Mouse (Mus musculus): ENCODE data around the gene Car5b. TPM values are rescaled to one million over a fixed set of nuclear protein-coding genes. Genes with fewer than 3 reads are reported as not detected.

Car5b gene
- polyA plus RNA-seq, 1 experiment from 2014 or later: 1.1 TPM

DNA sequence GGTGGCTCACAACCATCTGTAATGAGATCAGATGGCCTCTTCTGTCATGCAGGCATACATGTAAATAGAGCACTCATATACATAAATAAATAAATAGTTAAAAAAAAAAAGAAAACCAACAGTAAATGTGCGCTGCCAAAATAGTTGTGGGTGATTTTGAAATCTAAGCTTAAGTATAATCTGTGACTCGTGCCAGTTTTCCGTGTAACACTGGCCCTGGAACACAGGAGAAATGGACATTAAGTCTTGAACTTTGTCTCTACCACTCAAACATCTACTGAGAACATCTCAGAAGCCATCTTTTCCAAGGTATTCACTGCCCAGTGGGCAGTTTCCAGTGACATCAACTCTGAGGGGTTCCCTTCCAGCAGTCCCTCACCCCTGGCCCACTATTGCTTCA is 12.2 kb downstream of the Car5b start:
- no peak for ATAC-seq
- H3K4me1 ChIP-seq (ENCODE audit: insufficient read depth, low read depth, low read length): no peaks in the 10 kb centered on the region
- WGBS: 70% methylated on average over 3 of the region's 3 CpGs
- H3K9me3 ChIP-seq (ENCODE audit: low read length): no peaks in the 10 kb centered on the region
- H3K4me3 ChIP-seq (ENCODE audit: low read depth, low read length): no peak overlapping the region
- no peak overlapping the region for H3K4me2 ChIP-seq (replicated peaks; ENCODE audit: low read depth, low read length)
- H3K27ac ChIP-seq (ENCODE audit: low read length): no peak overlapping the region
- H3K27me3 ChIP-seq (replicated peaks; ENCODE audit: insufficient read depth, low read length): no peaks in the 10 kb centered on the region
- H3K36me3 ChIP-seq (ENCODE audit: insufficient read depth, low read length): no peaks in the 10 kb centered on the region
- peak; percentile 32 for DNase-seq (ENCODE audit: low spot score)
- TF ChIP-seq CTCF (IDR thresholded peaks at IDR 0.05): no peak
- no peak for TF ChIP-seq EP300 (IDR thresholded peaks at IDR 0.05)
- no peak overlapping the region for H3K9ac ChIP-seq (replicated peaks; ENCODE audit: low read depth)

DNA sequence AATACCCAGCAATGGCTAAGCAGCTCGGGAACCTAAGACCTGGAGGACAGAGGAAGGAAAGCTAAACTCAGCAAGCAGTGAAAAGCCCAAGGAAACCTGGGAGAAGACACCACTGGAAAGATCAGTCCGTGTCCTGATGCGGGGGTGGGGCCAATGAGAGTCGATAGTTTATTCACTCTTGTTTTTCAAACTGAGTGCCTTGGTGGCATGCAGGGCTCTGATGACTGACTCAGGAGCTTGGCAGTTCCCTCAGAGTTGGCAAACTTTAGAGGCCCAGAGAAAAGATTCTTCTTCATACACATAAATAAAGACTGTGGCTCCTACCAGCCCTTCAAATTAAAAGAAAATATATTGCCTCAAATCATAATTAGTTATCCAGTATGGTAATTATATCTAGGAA is 12.8 kb downstream of the Car5b start:
- 66% methylated on average over 4 of the region's 4 CpGs for WGBS
- DNase-seq (ENCODE audit: low spot score) (no peak), ATAC-seq (no peak)

DNA sequence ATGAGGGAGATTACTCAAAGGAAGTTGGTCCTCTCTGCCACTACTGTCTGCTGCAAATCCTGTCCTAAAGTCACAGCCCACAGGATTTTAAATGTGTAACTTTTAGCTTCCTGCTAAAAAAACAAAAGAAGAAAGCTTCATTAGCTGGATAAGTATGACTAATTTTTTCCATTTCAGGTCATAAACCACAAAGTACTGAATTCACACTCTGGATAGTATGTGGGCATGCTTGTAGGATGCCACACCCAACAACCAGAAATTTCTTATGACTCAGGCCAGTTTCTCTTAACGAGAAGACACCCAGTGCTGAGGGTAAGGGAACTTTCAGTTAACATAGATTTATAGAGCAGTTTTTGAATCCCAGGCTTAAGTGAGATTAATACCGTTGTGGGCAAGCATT is 14.5 kb downstream of the Car5b start:
- TF ChIP-seq EP300 (IDR thresholded peaks at IDR 0.05): no peak
- no peak for TF ChIP-seq CTCF (IDR thresholded peaks at IDR 0.05)
- Histone ChIP-seq H3K4me2 (replicated peaks; ENCODE audit: low read depth, low read length) (no peak overlapping the region), H3K9me3 (ENCODE audit: low read length) (no peaks in the 10 kb centered on the region), H3K9ac (replicated peaks; ENCODE audit: low read depth) (no peak overlapping the region), H3K27ac (ENCODE audit: low read length) (no peak overlapping the region), H3K36me3 (ENCODE audit: insufficient read depth, low read length) (no peaks in the 10 kb centered on the region), H3K4me3 (ENCODE audit: low read depth, low read length) (no peak overlapping the region), H3K4me1 (ENCODE audit: insufficient read depth, low read depth, low read length) (no peaks in the 10 kb centered on the region), H3K27me3 (replicated peaks; ENCODE audit: insufficient read depth, low read length) (no peaks in the 10 kb centered on the region)
- WGBS: 54% methylated on average over 2 of the region's 2 CpGs
- no peak for ATAC-seq
- DNase-seq (ENCODE audit: low spot score): peak; percentile 11

More for the DNA sequence above, 12.8 kb downstream of the Car5b start:
- Histone ChIP-seq H3K27me3 (replicated peaks; ENCODE audit: insufficient read depth, low read length) (no peaks in the 10 kb centered on the region), H3K4me2 (replicated peaks; ENCODE audit: low read depth, low read length) (no peak overlapping the region), H3K9me3 (ENCODE audit: low read length) (no peaks in the 10 kb centered on the region), H3K36me3 (ENCODE audit: insufficient read depth, low read length) (no peaks in the 10 kb centered on the region), H3K4me1 (ENCODE audit: insufficient read depth, low read depth, low read length) (no peaks in the 10 kb centered on the region), H3K9ac (replicated peaks; ENCODE audit: low read depth) (no peak overlapping the region), H3K27ac (ENCODE audit: low read length) (no peak overlapping the region), H3K4me3 (ENCODE audit: low read depth, low read length) (no peak overlapping the region)
- TF ChIP-seq EP300 (IDR thresholded peaks at IDR 0.05) (no peak), CTCF (IDR thresholded peaks at IDR 0.05) (no peak)

DNA sequence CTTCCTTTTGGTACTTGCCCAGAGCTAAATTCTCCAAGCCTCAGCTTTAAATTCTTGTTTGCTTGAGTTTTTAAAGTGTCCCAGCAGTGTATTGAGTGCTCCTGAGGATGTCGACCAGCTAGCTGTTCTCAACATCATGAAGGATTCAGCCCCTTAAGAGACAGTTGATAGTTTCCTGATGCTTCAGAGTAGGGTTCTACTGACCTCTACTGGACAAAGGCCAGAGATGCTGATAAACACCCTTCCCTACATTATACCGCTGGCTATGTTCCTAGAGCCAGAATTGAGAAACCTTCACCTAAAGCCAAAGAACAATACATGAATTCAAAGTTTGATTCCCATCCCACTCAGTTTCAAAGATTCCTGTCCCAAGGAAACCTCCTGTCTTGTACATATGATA is 23.0 kb downstream of the Car5b start:
- Histone ChIP-seq H3K27me3 (replicated peaks; ENCODE audit: insufficient read depth, low read length) (no peaks in the 10 kb centered on the region), H3K4me3 (ENCODE audit: low read depth, low read length) (no peak overlapping the region), H3K27ac (ENCODE audit: low read length) (no peak overlapping the region), H3K9ac (replicated peaks; ENCODE audit: low read depth) (no peak overlapping the region), H3K36me3 (ENCODE audit: insufficient read depth, low read length) (no peaks in the 10 kb centered on the region), H3K4me1 (ENCODE audit: insufficient read depth, low read depth, low read length) (no peaks in the 10 kb centered on the region), H3K4me2 (replicated peaks; ENCODE audit: low read depth, low read length) (no peak overlapping the region), H3K9me3 (ENCODE audit: low read length) (no peaks in the 10 kb centered on the region)
- WGBS: 14% methylated on average over 2 of the region's 2 CpGs
- TF ChIP-seq EP300 (IDR thresholded peaks at IDR 0.05) (no peak), CTCF (IDR thresholded peaks at IDR 0.05) (peak; percentile 78)
- ATAC-seq (peak; percentile 73), DNase-seq (ENCODE audit: low spot score) (peak; percentile 67)

DNA sequence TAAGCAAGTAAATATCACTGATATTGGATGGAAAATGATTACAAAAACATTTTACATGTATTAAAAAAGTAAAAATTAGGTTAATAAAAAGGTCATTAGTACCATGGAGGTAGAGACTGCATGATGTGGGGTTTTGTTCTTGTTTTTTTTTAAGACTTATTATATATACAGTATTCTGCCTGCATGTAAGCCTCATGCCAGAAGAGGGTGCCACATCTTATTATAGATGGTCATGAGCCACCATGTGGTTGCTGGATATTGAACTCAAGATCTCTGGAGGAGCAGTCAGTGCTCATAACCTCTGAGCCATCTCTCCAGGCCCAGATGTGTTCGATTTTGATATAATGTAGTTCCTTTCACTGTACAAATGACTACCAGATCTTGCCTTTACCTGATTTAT is 27.9 kb downstream of the Car5b start:
- no peaks in the 10 kb centered on the region for H3K36me3 ChIP-seq (ENCODE audit: insufficient read depth, low read length)
- DNase-seq (ENCODE audit: low spot score): no peak
- H3K4me3 ChIP-seq (ENCODE audit: low read depth, low read length): no peak overlapping the region
- no peak for ATAC-seq
- TF ChIP-seq EP300 (IDR thresholded peaks at IDR 0.05): no peak
- peak; percentile 32 for TF ChIP-seq CTCF (IDR thresholded peaks at IDR 0.05)
- no peak overlapping the region for H3K9ac ChIP-seq (replicated peaks; ENCODE audit: low read depth)
- no peaks in the 10 kb centered on the region for H3K4me1 ChIP-seq (ENCODE audit: insufficient read depth, low read depth, low read length)
- H3K27ac ChIP-seq (ENCODE audit: low read length): no peak overlapping the region
- no peak overlapping the region for H3K4me2 ChIP-seq (replicated peaks; ENCODE audit: low read depth, low read length)
- no peaks in the 10 kb centered on the region for H3K9me3 ChIP-seq (ENCODE audit: low read length)
- H3K27me3 ChIP-seq (replicated peaks; ENCODE audit: insufficient read depth, low read length): no peaks in the 10 kb centered on the region
- 65% methylated on average over 1 of the region's 1 CpGs for WGBS

DNA sequence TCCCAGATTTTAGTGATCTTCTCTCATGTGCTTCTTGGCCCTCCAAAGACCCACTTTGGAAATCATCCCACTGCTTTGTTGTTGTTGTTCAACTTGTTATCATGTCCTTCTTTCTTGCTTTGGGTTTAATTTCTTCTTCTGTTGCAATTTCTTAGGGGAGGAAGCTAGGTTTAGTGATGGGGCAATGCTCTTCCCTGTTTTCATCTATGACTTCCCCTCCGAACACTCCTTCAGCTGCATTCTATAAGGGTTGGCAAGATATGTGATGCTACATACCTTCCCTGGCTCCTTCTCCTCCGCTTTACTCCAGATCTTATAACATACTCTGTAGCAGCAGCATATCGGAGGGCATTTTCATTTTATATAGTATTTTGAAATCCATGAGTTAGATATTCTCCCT is 31.0 kb downstream of the Car5b start:
- H3K27ac ChIP-seq (ENCODE audit: low read length): no peak overlapping the region
- DNase-seq (ENCODE audit: low spot score): no peak
- H3K9me3 ChIP-seq (ENCODE audit: low read length): no peaks in the 10 kb centered on the region
- ATAC-seq: no peak
- no peak overlapping the region for H3K4me2 ChIP-seq (replicated peaks; ENCODE audit: low read depth, low read length)
- TF ChIP-seq CTCF (IDR thresholded peaks at IDR 0.05): no peak
- no peak for TF ChIP-seq EP300 (IDR thresholded peaks at IDR 0.05)
- WGBS: 89% methylated on average over 3 of the region's 3 CpGs
- H3K4me3 ChIP-seq (ENCODE audit: low read depth, low read length): no peak overlapping the region
- H3K9ac ChIP-seq (replicated peaks; ENCODE audit: low read depth): no peak overlapping the region
- H3K27me3 ChIP-seq (replicated peaks; ENCODE audit: insufficient read depth, low read length): no peaks in the 10 kb centered on the region
- H3K4me1 ChIP-seq (ENCODE audit: insufficient read depth, low read depth, low read length): no peaks in the 10 kb centered on the region
- H3K36me3 ChIP-seq (ENCODE audit: insufficient read depth, low read length): no peaks in the 10 kb centered on the region

DNA sequence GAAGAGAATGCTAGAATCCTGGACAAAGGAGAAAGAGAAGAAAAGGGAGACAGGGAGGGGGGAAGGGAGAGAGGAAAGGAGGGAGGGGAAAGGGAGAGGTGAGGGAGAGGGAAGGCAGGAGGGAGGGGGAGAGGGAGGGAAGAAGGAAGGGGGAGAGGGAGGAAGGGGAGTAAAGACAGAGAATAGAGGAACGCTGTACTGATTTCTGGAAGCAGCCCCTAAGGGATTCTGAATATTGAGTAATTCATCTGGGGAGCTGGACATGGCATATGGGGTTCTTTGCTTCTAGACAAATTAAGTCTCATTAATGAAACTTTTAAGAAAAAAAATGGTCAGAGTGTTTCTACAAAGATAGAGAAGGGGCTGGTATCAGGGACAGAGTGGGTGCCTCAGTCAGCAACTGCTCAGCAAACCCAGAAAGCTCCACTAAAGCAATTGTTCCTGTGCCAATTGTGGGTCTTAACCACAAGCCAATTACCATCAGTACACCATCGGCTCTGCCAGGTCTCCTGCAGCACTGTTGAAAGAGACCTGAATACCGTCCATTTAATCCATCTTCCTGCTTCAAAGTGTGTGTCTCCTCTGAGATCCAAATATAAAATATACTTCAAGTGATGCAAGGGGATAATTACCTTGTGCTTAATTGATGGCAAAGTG is 40.0 kb downstream of the Car5b start:
- Histone ChIP-seq H3K9ac (replicated peaks; ENCODE audit: low read depth) (no peak overlapping the region), H3K4me1 (ENCODE audit: insufficient read depth, low read depth, low read length) (no peaks in the 10 kb centered on the region), H3K36me3 (ENCODE audit: insufficient read depth, low read length) (no peaks in the 10 kb centered on the region), H3K27me3 (replicated peaks; ENCODE audit: insufficient read depth, low read length) (no peaks in the 10 kb centered on the region), H3K4me2 (replicated peaks; ENCODE audit: low read depth, low read length) (no peak overlapping the region), H3K9me3 (ENCODE audit: low read length) (no peaks in the 10 kb centered on the region), H3K27ac (ENCODE audit: low read length) (no peak overlapping the region), H3K4me3 (ENCODE audit: low read depth, low read length) (no peak overlapping the region)
- WGBS: 66% methylated on average over 3 of the region's 3 CpGs
- TF ChIP-seq EP300 (IDR thresholded peaks at IDR 0.05): no peak
- no peak for TF ChIP-seq CTCF (IDR thresholded peaks at IDR 0.05)
- no peak for DNase-seq (ENCODE audit: low spot score)
- ATAC-seq: no peak
